Mouse (Mus musculus) kidney, adult 11 months (tissue): ENCODE results near the gene Zfp936.
"Not testable (repeated sequence)": the region's sequence is repeated elsewhere in the genome, so short reads cannot be mapped to it uniquely, and the experiment has no call there.

Source experiments
- DNase-seq: peaks from one replicate; pipeline ENCODE4 v3.0.0; 2022

Gene Zfp936

GRCm38 (mm10) chr7:43113929-43114328 lies at the start of gene Zfp936:
Zfp936 (plus strand) TSS chr7:43114229.
- not testable (repeated sequence) for DNase-seq

- DNase-seq, result no peak
These were observed 36.2 kb upstream of the Zfp936 start for GRCm38 (mm10) chr7:43077831-43078230.

GRCm38 (mm10) chr7:43128691-43129090 lies 14.7 kb downstream of the Zfp936 start:
- not testable (repeated sequence) for DNase-seq

- not testable (repeated sequence) for DNase-seq
These were observed 50.1 kb downstream of the Zfp936 start for GRCm38 (mm10) chr7:43164121-43164520.

GRCm38 (mm10) chr7:43167101-43167500 lies 53.1 kb downstream of the Zfp936 start:
- DNase-seq, result not testable (repeated sequence)

- DNase-seq, result not testable (repeated sequence)
These were observed 53.8 kb downstream of the Zfp936 start for GRCm38 (mm10) chr7:43167811-43168210.

GRCm38 (mm10) chr7:43168212-43168611 lies 54.2 kb downstream of the Zfp936 start:
- DNase-seq, result not testable (repeated sequence)

- no peak for DNase-seq
These were observed 63.1 kb downstream of the Zfp936 start for GRCm38 (mm10) chr7:43177003-43177702.

- DNase-seq, result not testable (repeated sequence)
These were observed 99.8 kb downstream of the Zfp936 start for GRCm38 (mm10) chr7:43213781-43214180.
